In genomic region chr14:58468451-58468850, GRCm38 (mm10) we compare ENCODE assay signal across 24 mouse cellular contexts.
DNase-seq lines count a peak whose midpoint lies in the region; ATAC-seq lines count a peak whose summit lies in the region.
"Had no signal": no experiment of that assay in that cellular context is flagged by ENCODE, and none has a peak within 500 bp of the region (broad histone marks: within the 10 kb centered on the region; RNA-seq: fewer than 3 reads in every experiment).

No protein-coding gene starts in this region.

- WGBS in embryonic facial prominence, embryonic 10.5 days = 67% methylated on average over 7 of the region's 7 CpGs
- WGBS in embryonic facial prominence, embryonic 14.5 days = 60% methylated on average over 7 of the region's 7 CpGs
- WGBS in limb, embryonic 11.5 days = 10% methylated on average over 7 of the region's 7 CpGs

- H3K4me3 ChIP-seq in embryonic facial prominence, embryonic 10.5 days = no peak overlapping the region
- H3K4me3 ChIP-seq in embryonic facial prominence, embryonic 14.5 days (ENCODE audit: low read depth, low read length) = no peak overlapping the region
- H3K4me3 ChIP-seq in limb, embryonic 11.5 days (ENCODE audit: low read depth, low read length) = no peak overlapping the region
- H3K4me3 ChIP-seq: embryonic facial prominence, embryonic 12.5 days; forebrain, embryonic 12.5 days; gastrocnemius, adult 2 months; heart, embryonic 15.5 days; hindbrain, embryonic 13.5 days had no signal

- H3K27me3 ChIP-seq in embryonic facial prominence, embryonic 10.5 days (replicated peaks; ENCODE audit: low read depth, poor library complexity, severe bottlenecking) = no peaks in the 10 kb centered on the region
- no peaks in the 10 kb centered on the region for H3K27me3 ChIP-seq in embryonic facial prominence, embryonic 14.5 days (replicated peaks; ENCODE audit: control insufficient read depth, insufficient read depth, low read length)
- no peaks in the 10 kb centered on the region for H3K27me3 ChIP-seq in limb, embryonic 11.5 days (ENCODE audit: control insufficient read depth, insufficient read depth, low read length)
- H3K27me3 ChIP-seq: CH12.LX; embryonic facial prominence, embryonic 12.5 days; forebrain, embryonic 12.5 days; heart, embryonic 15.5 days; hindbrain, embryonic 13.5 days; Patski had no signal

- 0 out of 2 replicates have a peak, but pooled peaks have one; percentile 18 for ATAC-seq in embryonic facial prominence, embryonic 14.5 days (ENCODE audit: low read depth)
- no peak for ATAC-seq in limb, embryonic 11.5 days (ENCODE audit: insufficient number of reproducible peaks, low FRiP score, low TSS enrichment, low read depth)
- ATAC-seq: activated CD4-positive, CD25-positive, alpha-beta regulatory T cell, adult 4 months; forebrain, embryonic 16.5 days; hindbrain, postnatal 0 days; Patski had no signal

- no peak overlapping the region for H3K4me2 ChIP-seq in embryonic facial prominence, embryonic 14.5 days (ENCODE audit: low read depth, low read length)
- no peak overlapping the region for H3K4me2 ChIP-seq in limb, embryonic 11.5 days (ENCODE audit: low read depth, severe bottlenecking)
- H3K4me2 ChIP-seq: embryonic facial prominence, embryonic 12.5 days; forebrain, embryonic 12.5 days; heart, embryonic 11.5 days; heart, embryonic 15.5 days; hindbrain, embryonic 13.5 days had no signal

- no peak overlapping the region for H3K27ac ChIP-seq in embryonic facial prominence, embryonic 10.5 days (replicated peaks)
- H3K27ac ChIP-seq in embryonic facial prominence, embryonic 14.5 days (replicated peaks; ENCODE audit: low read depth, low read length) = no peak overlapping the region
- peak overlapping the region; percentile 30 for H3K27ac ChIP-seq in limb, embryonic 11.5 days (replicated peaks; ENCODE audit: low read depth, low read length)
- H3K27ac ChIP-seq: embryonic facial prominence, embryonic 12.5 days; forebrain, embryonic 12.5 days; gastrocnemius, adult 2 months; heart, embryonic 15.5 days; hindbrain, embryonic 13.5 days; hindbrain, postnatal 0 days had no signal

- no peaks in the 10 kb centered on the region for H3K9me3 ChIP-seq in embryonic facial prominence, embryonic 10.5 days
- 0 out of 2 replicates have a peak, but pooled peaks cover 6% of the 10 kb centered on the region for H3K9me3 ChIP-seq in embryonic facial prominence, embryonic 14.5 days (ENCODE audit: control insufficient read depth, low read length)
- H3K9me3 ChIP-seq in limb, embryonic 11.5 days (ENCODE audit: control insufficient read depth, low read length) = no peaks in the 10 kb centered on the region
- H3K9me3 ChIP-seq: embryonic facial prominence, embryonic 12.5 days; forebrain, embryonic 12.5 days; heart, embryonic 15.5 days; hindbrain, embryonic 13.5 days had no signal

- H3K36me3 ChIP-seq in embryonic facial prominence, embryonic 10.5 days (replicated peaks) = no peaks in the 10 kb centered on the region
- no peaks in the 10 kb centered on the region for H3K36me3 ChIP-seq in embryonic facial prominence, embryonic 14.5 days (ENCODE audit: control insufficient read depth, insufficient read depth, low read length)
- H3K36me3 ChIP-seq in limb, embryonic 11.5 days (ENCODE audit: control insufficient read depth, insufficient read depth, low read length) = no peaks in the 10 kb centered on the region
- H3K36me3 ChIP-seq: embryonic facial prominence, embryonic 12.5 days; forebrain, embryonic 12.5 days; heart, embryonic 15.5 days; hindbrain, embryonic 13.5 days had no signal

- H3K4me1 ChIP-seq in embryonic facial prominence, embryonic 10.5 days = peaks cover 14% of the 10 kb centered on the region
- H3K4me1 ChIP-seq in embryonic facial prominence, embryonic 14.5 days (ENCODE audit: control insufficient read depth, insufficient read depth, low read length) = 0 out of 2 replicates have a peak, but pooled peaks cover 4% of the 10 kb centered on the region
- peaks cover 8% of the 10 kb centered on the region for H3K4me1 ChIP-seq in limb, embryonic 11.5 days (ENCODE audit: control insufficient read depth, insufficient read depth, low read length)
- H3K4me1 ChIP-seq: forebrain, embryonic 12.5 days; heart, embryonic 15.5 days; hindbrain, embryonic 13.5 days had no signal

- DNase-seq in embryonic facial prominence, embryonic 10.5 days (ENCODE audit: low spot score) = peak; percentile 35
- DNase-seq in embryonic facial prominence, embryonic 14.5 days (ENCODE audit: low spot score) = peak; percentile 51
- peak; percentile 52 for DNase-seq in limb, embryonic 11.5 days (ENCODE audit: low spot score)
- peak; percentile 50 for DNase-seq in retina, postnatal 1 day
- no peak for DNase-seq in yolk sac, embryonic 10.5 days (ENCODE audit: low spot score)
- no peak for DNase-seq in gastrocnemius, adult 8-10 months (ENCODE audit: low spot score in 2 of 2)
- DNase-seq: adrenal gland, postnatal 14 days; cerebellum, adult 11-12 months; cerebellum, adult 9-10 months; cerebellum, postnatal 36 days; gastrocnemius, adult 2 months; gastrocnemius, postnatal 36 days; heart, adult 18-20 months; heart, postnatal 14 days had no signal

- H3K9ac ChIP-seq in embryonic facial prominence, embryonic 14.5 days (ENCODE audit: low read depth, low read length) = no peak overlapping the region
- no peak overlapping the region for H3K9ac ChIP-seq in limb, embryonic 11.5 days (ENCODE audit: low read length)
- H3K9ac ChIP-seq: embryonic facial prominence, embryonic 12.5 days; forebrain, embryonic 12.5 days; heart, embryonic 15.5 days; hindbrain, embryonic 13.5 days had no signal

Comparison
In these comparisons a context has a peak if more than half of its experiments do, and no peak if none do; other contexts are left out.
1. DNase-seq: peak in embryonic facial prominence, embryonic 10.5 days (single experiment), embryonic facial prominence, embryonic 14.5 days (single experiment), limb, embryonic 11.5 days (single experiment) and retina, postnatal 1 day (single experiment); none in yolk sac, embryonic 10.5 days (single experiment) and gastrocnemius, adult 8-10 months (0 of 2).